Mouse (Mus musculus): ENCODE results near the gene Mlec. TPM values are rescaled to one million over a fixed set of nuclear protein-coding genes. Genes with fewer than 3 reads are reported as not detected.

The Mlec gene
- polyA plus RNA-seq, 1 experiment from 2014 or later, result 37.3 TPM

GRCm38 (mm10) chr5:115182925-115183324 lies 24.9 kb upstream of the Mlec start:
- Histone ChIP-seq H3K4me3 (ENCODE audit: low read depth, low read length) (no peak overlapping the region), H3K9ac (ENCODE audit: low read length) (no peak overlapping the region), H3K4me1 (ENCODE audit: control insufficient read depth, insufficient read depth, low read length) (peaks cover 18% of the 10 kb centered on the region), H3K27ac (ENCODE audit: low read depth, low read length) (no peak overlapping the region), H3K27me3 (ENCODE audit: control insufficient read depth, insufficient read depth, low read length) (no peaks in the 10 kb centered on the region), H3K9me3 (ENCODE audit: control insufficient read depth, low read length) (no peaks in the 10 kb centered on the region), H3K36me3 (ENCODE audit: control insufficient read depth, insufficient read depth, low read length) (no peaks in the 10 kb centered on the region), H3K4me2 (no peak overlapping the region)
- ATAC-seq (ENCODE audit: low FRiP score), result no peak
- WGBS, result 87% methylated on average over 8 of the region's 8 CpGs
- peak; percentile 33 for DNase-seq (ENCODE audit: low spot score, missing footprints)

- Histone ChIP-seq H3K4me2 (no peak overlapping the region), H3K27ac (ENCODE audit: low read depth, low read length) (no peak overlapping the region), H3K9ac (ENCODE audit: low read length) (no peak overlapping the region), H3K9me3 (ENCODE audit: control insufficient read depth, low read length) (no peaks in the 10 kb centered on the region), H3K27me3 (ENCODE audit: control insufficient read depth, insufficient read depth, low read length) (no peaks in the 10 kb centered on the region), H3K4me1 (ENCODE audit: control insufficient read depth, insufficient read depth, low read length) (peaks cover 6% of the 10 kb centered on the region; the same call in 1 of the 2 replicates), H3K4me3 (ENCODE audit: low read depth, low read length) (no peak overlapping the region), H3K36me3 (ENCODE audit: control insufficient read depth, insufficient read depth, low read length) (no peaks in the 10 kb centered on the region)
- 84% methylated on average over 13 of the region's 13 CpGs for WGBS
- DNase-seq (ENCODE audit: low spot score, missing footprints) (peak; percentile 57), ATAC-seq (ENCODE audit: low FRiP score) (no peak)
Observed at GRCm38 (mm10) chr5:115181248-115181940, 23.4 kb upstream of the Mlec start.

DNA sequence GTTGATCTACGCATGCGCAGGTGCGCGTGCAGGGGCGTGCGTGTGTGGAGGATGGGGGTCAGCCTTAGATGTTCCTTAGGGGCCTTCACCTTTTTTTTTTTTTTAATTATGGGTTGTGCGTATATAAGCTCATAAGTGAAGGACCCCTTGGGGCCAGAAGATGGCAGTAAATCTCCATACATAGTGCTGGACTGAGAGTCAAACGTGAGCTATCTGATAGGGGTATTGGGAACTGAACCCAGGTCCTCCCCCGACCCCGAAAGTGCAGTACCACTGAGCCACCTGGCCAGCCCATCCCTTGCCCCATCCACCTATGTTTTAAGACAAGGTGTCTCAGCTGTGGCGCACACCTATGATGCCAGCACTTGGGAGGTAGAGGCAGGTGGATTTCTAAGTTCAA lies 21.6 kb upstream of the Mlec start:
- ATAC-seq (ENCODE audit: low FRiP score), result no peak
- DNase-seq (ENCODE audit: low spot score, missing footprints), result peak; percentile 54
- H3K9me3 ChIP-seq (ENCODE audit: control insufficient read depth, low read length), result no peaks in the 10 kb centered on the region
- no peaks in the 10 kb centered on the region for H3K27me3 ChIP-seq (ENCODE audit: control insufficient read depth, insufficient read depth, low read length)
- peaks cover 6% of the 10 kb centered on the region; the same call in 1 of the 2 replicates for H3K4me1 ChIP-seq (ENCODE audit: control insufficient read depth, insufficient read depth, low read length)
- H3K36me3 ChIP-seq (ENCODE audit: control insufficient read depth, insufficient read depth, low read length), result no peaks in the 10 kb centered on the region
- no peak overlapping the region for H3K4me3 ChIP-seq (ENCODE audit: low read depth, low read length)
- no peak overlapping the region for H3K4me2 ChIP-seq
- whole genome bisulfite sequencing, result 92% methylated on average over 11 of the region's 11 CpGs
- H3K27ac ChIP-seq (ENCODE audit: low read depth, low read length), result no peak overlapping the region
- H3K9ac ChIP-seq (ENCODE audit: low read length), result no peak overlapping the region

- 85% methylated on average over 6 of the region's 6 CpGs for WGBS
- Histone ChIP-seq H3K9me3 (ENCODE audit: control insufficient read depth, low read length) (no peaks in the 10 kb centered on the region), H3K27ac (ENCODE audit: low read depth, low read length) (no peak overlapping the region), H3K9ac (ENCODE audit: low read length) (no peak overlapping the region), H3K4me1 (ENCODE audit: control insufficient read depth, insufficient read depth, low read length) (no peaks in the 10 kb centered on the region), H3K27me3 (ENCODE audit: control insufficient read depth, insufficient read depth, low read length) (no peaks in the 10 kb centered on the region), H3K4me3 (ENCODE audit: low read depth, low read length) (no peak overlapping the region), H3K36me3 (ENCODE audit: control insufficient read depth, insufficient read depth, low read length) (no peaks in the 10 kb centered on the region), H3K4me2 (no peak overlapping the region)
- DNase-seq (ENCODE audit: low spot score, missing footprints), result no peak
- no peak for ATAC-seq (ENCODE audit: low FRiP score)
Observed at GRCm38 (mm10) chr5:115177866-115178265, 19.9 kb upstream of the Mlec start.

DNA sequence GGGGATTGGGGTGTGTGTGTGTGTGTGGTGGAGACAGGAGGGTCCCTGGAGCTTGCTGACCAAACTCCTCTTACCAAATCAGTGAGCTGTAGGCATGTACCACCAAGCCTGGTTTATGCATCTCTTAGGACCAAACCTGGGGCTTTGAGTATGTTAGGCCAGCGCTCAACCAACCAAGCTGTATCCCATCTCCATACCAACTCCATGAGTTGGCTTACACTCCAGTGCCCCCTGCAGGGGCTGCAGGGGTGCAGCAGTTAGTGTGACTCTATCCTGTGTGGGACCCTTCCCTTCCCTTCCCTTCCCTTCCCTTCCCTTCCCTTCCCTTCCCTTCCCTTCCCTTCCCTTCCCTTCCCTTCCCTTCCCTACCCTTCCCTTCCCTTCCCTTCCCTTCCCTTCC lies 16.6 kb upstream of the Mlec start:
- WGBS, result 94% methylated on average over 1 of the region's 1 CpGs
- no peak overlapping the region for H3K27ac ChIP-seq (ENCODE audit: low read depth, low read length)

GRCm38 (mm10) chr5:115170150-115170549 lies 12.2 kb upstream of the Mlec start:
- Histone ChIP-seq H3K4me3 (ENCODE audit: low read depth, low read length) (no peak overlapping the region), H3K27me3 (ENCODE audit: control insufficient read depth, insufficient read depth, low read length) (no peaks in the 10 kb centered on the region), H3K4me2 (no peak overlapping the region), H3K27ac (ENCODE audit: low read depth, low read length) (no peak overlapping the region), H3K4me1 (ENCODE audit: control insufficient read depth, insufficient read depth, low read length) (no peaks in the 10 kb centered on the region), H3K9me3 (ENCODE audit: control insufficient read depth, low read length) (no peaks in the 10 kb centered on the region), H3K9ac (ENCODE audit: low read length) (no peak overlapping the region), H3K36me3 (ENCODE audit: control insufficient read depth, insufficient read depth, low read length) (no peaks in the 10 kb centered on the region)
- 89% methylated on average over 8 of the region's 8 CpGs for WGBS
- peak; percentile 57 for DNase-seq (ENCODE audit: low spot score, missing footprints)
- ATAC-seq (ENCODE audit: low FRiP score), result no peak

More for the DNA sequence above, 16.6 kb upstream of the Mlec start:
- no peak for ATAC-seq (ENCODE audit: low FRiP score)
- Histone ChIP-seq H3K9ac (ENCODE audit: low read length) (no peak overlapping the region), H3K4me1 (ENCODE audit: control insufficient read depth, insufficient read depth, low read length) (no peaks in the 10 kb centered on the region), H3K4me2 (no peak overlapping the region), H3K36me3 (ENCODE audit: control insufficient read depth, insufficient read depth, low read length) (no peaks in the 10 kb centered on the region), H3K27me3 (ENCODE audit: control insufficient read depth, insufficient read depth, low read length) (no peaks in the 10 kb centered on the region), H3K9me3 (ENCODE audit: control insufficient read depth, low read length) (no peaks in the 10 kb centered on the region), H3K4me3 (ENCODE audit: low read depth, low read length) (no peak overlapping the region)
- DNase-seq (ENCODE audit: low spot score, missing footprints), result no peak

DNA sequence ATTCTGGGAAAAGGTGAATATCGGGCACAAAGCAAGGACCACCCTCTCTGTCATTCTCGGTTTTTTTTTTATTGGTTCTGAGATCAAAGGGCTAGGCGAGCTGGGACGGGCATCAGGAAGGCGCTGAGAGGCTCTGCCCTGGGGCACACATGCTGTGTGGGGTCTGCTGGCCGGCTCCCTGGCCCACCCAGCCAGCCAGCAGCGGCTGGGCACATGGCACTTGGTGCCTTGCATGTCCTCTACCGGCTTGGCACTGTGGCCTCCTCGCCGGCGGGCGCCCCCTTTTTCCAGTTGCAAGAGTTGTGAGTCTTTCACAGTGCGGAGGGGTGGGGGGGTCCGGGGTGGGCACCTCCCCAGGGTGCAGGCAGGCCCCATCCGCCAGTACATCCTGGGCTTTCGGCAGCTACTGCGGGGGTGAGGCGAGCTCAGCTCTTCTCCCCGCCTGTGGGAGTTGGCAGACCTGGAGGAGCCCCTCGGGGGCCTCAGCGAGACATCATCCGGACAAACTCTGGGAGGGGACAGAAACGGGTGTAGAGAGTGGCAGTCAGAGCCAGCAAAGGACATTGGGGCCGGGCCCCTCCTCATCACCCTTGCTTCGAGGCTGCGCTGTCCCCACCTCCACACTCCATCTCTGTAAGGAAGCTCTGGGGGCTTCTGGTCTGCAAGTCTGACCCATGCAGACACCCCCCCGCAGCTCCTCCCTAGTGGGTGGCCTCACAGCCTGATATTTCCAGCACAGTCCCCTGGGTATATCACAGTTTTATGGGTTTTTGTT lies 10.8 kb upstream of the Mlec start:
- 56% methylated on average over 27 of the region's 27 CpGs for WGBS
- H3K9me3 ChIP-seq (ENCODE audit: control insufficient read depth, low read length), result no peaks in the 10 kb centered on the region
- H3K4me3 ChIP-seq (ENCODE audit: low read depth, low read length), result no peak overlapping the region
- DNase-seq (ENCODE audit: low spot score, missing footprints) (peak; percentile 65), ATAC-seq (ENCODE audit: low FRiP score) (no peak)
- H3K27me3 ChIP-seq (ENCODE audit: control insufficient read depth, insufficient read depth, low read length), result no peaks in the 10 kb centered on the region
- H3K4me1 ChIP-seq (ENCODE audit: control insufficient read depth, insufficient read depth, low read length), result no peaks in the 10 kb centered on the region
- H3K4me2 ChIP-seq, result no peak overlapping the region
- no peak overlapping the region for H3K27ac ChIP-seq (ENCODE audit: low read depth, low read length)
- no peaks in the 10 kb centered on the region for H3K36me3 ChIP-seq (ENCODE audit: control insufficient read depth, insufficient read depth, low read length)
- no peak overlapping the region for H3K9ac ChIP-seq (ENCODE audit: low read length)

- no peaks in the 10 kb centered on the region for H3K36me3 ChIP-seq (ENCODE audit: control insufficient read depth, insufficient read depth, low read length)
- H3K4me3 ChIP-seq (ENCODE audit: low read depth, low read length), result no peak overlapping the region
- H3K4me1 ChIP-seq (ENCODE audit: control insufficient read depth, insufficient read depth, low read length), result no peaks in the 10 kb centered on the region
- ATAC-seq (ENCODE audit: low FRiP score) (no peak), DNase-seq (ENCODE audit: low spot score, missing footprints) (no peak)
- H3K4me2 ChIP-seq, result no peak overlapping the region
- H3K27me3 ChIP-seq (ENCODE audit: control insufficient read depth, insufficient read depth, low read length), result no peaks in the 10 kb centered on the region
- WGBS, result 77% methylated on average over 6 of the region's 6 CpGs
- no peaks in the 10 kb centered on the region for H3K9me3 ChIP-seq (ENCODE audit: control insufficient read depth, low read length)
- H3K9ac ChIP-seq (ENCODE audit: low read length), result no peak overlapping the region
- H3K27ac ChIP-seq (ENCODE audit: low read depth, low read length), result no peak overlapping the region
Observed at GRCm38 (mm10) chr5:115167396-115167795, 9.4 kb upstream of the Mlec start.

- ATAC-seq (ENCODE audit: low FRiP score), result no peak
- Histone ChIP-seq H3K9me3 (ENCODE audit: control insufficient read depth, low read length) (no peaks in the 10 kb centered on the region), H3K27ac (ENCODE audit: low read depth, low read length) (no peak overlapping the region), H3K4me2 (no peak overlapping the region), H3K36me3 (ENCODE audit: control insufficient read depth, insufficient read depth, low read length) (no peaks in the 10 kb centered on the region), H3K4me3 (ENCODE audit: low read depth, low read length) (no peak overlapping the region), H3K9ac (ENCODE audit: low read length) (no peak overlapping the region), H3K4me1 (ENCODE audit: control insufficient read depth, insufficient read depth, low read length) (no peaks in the 10 kb centered on the region), H3K27me3 (ENCODE audit: control insufficient read depth, insufficient read depth, low read length) (no peaks in the 10 kb centered on the region)
- WGBS, result 85% methylated on average over 7 of the region's 7 CpGs
- no peak for DNase-seq (ENCODE audit: low spot score, missing footprints)
Observed at GRCm38 (mm10) chr5:115166815-115167194, 8.8 kb upstream of the Mlec start.
